Mouse (Mus musculus): ENCODE measurements around the gene Gtf2h2. TPM values are rescaled to one million over a fixed set of nuclear protein-coding genes. Genes with fewer than 3 reads are reported as not detected.
A peak's percentile ranks its signal among the peaks of the same experiment; 100 is the strongest.

Gene Gtf2h2
- polyA plus RNA-seq (2015; fragmentation: Nextera tagmentation; extraction: Ambion mirVana) = 13.4 and 14.7 TPM in 2 replicates

DNA sequence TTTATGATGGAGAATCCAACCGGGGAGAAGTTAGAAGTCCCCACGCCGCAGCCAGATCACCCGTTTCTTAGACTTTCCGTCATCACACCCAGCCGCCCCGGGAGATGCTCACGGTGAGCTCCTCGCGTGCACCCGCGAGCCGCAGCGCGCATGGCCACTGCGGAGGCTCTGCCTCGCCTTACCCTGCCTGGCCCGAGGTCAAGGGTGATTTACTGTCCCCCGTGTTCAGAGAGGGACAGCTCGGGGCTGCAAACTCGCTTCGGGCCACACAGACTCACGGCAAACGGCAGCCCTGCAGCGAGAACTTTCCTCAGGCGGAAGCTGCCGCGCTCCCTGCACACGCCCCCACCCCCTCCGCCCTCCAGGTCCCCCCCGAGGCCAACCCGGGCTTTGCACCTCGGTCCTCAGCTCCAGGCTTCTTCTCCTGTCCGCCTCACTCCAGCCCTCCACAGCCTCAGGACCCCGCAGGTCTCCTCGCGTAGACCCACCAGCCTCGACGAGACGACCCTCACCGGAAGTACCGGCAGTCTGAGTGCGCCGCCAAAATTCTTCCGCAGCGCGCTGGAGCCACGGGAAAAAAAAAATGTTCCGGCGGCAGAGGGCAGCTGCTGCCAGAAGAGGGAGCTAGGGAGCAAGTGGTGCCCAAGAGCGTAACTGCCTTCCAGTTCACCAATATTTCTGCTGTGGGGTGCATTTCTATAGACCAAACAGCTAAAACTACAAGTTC is at the start of gene Gtf2h2:
Gene Gtf2h2 (minus strand): TSS at position 519 of the 727 bp plus-strand sequence.
- DNase-seq = peak; percentile 90
- under 1% methylated on average over 44 of the region's 51 CpGs for WGBS (ENCODE audit: insufficient replicate concordance)
- Histone ChIP-seq H3K27ac (ENCODE audit: low read depth) (peak within 1 kb of the TSS; percentile 83), H3K36me3 (replicated peaks; ENCODE audit: insufficient read depth, low read length) (peaks cover 10% of the 10 kb centered on the region), H3K4me3 (ENCODE audit: low read depth, low read length) (peak within 1 kb of the TSS; percentile 98), H3K4me1 (ENCODE audit: insufficient read depth) (peaks cover 20% of the 10 kb centered on the region), H3K9ac (replicated peaks) (peak within 1 kb of the TSS; percentile 93), H3K4me2 (ENCODE audit: low read depth, low read length) (peak within 1 kb of the TSS; percentile 82), H3K9me3 (ENCODE audit: low read length) (no peaks in the 10 kb centered on the region), H3K27me3 (ENCODE audit: insufficient read depth, low read length) (no peaks in the 10 kb centered on the region)
- ATAC-seq = peak; percentile 81
- TF ChIP-seq CTCF (IDR thresholded peaks at IDR 0.05; ENCODE audit: low read depth) = peak; percentile 99
- TF ChIP-seq EP300 (IDR thresholded peaks at IDR 0.05; ENCODE audit: low read depth) = 0 out of 2 replicates have a peak, but pooled peaks have one; percentile 37

- no peak for TF ChIP-seq EP300 (IDR thresholded peaks at IDR 0.05; ENCODE audit: low read depth)
- no peak for TF ChIP-seq CTCF (IDR thresholded peaks at IDR 0.05; ENCODE audit: low read depth)
- Histone ChIP-seq H3K27me3 (ENCODE audit: insufficient read depth, low read length) (no peaks in the 10 kb centered on the region), H3K9ac (replicated peaks) (no peak overlapping the region), H3K4me1 (ENCODE audit: insufficient read depth) (0 out of 2 replicates have a peak, but pooled peaks cover 2% of the 10 kb centered on the region), H3K27ac (ENCODE audit: low read depth) (no peak overlapping the region), H3K4me3 (ENCODE audit: low read depth, low read length) (no peak overlapping the region), H3K4me2 (ENCODE audit: low read depth, low read length) (no peak overlapping the region), H3K9me3 (ENCODE audit: low read length) (no peaks in the 10 kb centered on the region), H3K36me3 (replicated peaks; ENCODE audit: insufficient read depth, low read length) (peaks cover 4% of the 10 kb centered on the region; the same call in 1 of the 2 replicates)
- no peak for ATAC-seq
- WGBS (ENCODE audit: insufficient replicate concordance) = 75% methylated on average over 3 of the region's 3 CpGs
- no peak for DNase-seq
These were observed 43.8 kb upstream of the Gtf2h2 start for GRCm38 (mm10) chr13:100536149-100536548.

DNA sequence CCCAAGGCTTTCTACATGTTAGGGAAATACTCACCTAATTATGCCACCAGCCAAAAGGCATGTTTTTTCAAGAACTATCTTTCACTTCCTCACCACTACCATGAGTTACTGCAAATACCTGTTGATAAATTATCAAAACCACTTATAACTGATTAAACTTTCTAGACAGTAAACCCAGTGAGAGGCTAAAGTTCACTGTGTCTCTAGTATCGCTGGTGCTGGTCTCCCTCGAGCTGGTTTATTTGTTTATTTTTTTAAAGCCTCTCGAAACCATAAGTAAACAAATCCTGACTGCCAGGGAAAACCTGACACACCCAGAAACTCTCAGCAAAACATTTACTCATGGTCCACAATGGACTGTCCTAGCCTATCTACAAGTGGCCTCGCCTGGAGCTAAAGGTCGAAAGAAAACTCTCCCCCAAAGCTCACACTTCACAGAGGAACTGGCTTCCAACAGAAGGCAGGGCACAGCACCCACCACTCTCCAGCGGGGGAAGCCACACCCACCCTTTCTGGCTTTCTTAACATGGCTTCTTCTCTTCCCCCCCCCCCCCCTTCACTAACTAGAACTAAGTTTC is 40.5 kb upstream of the Gtf2h2 start:
- TF ChIP-seq EP300 (IDR thresholded peaks at IDR 0.05; ENCODE audit: low read depth) (0 out of 2 replicates have a peak, but pooled peaks have one; percentile 23), CTCF (IDR thresholded peaks at IDR 0.05; ENCODE audit: low read depth) (no peak)
- no peaks in the 10 kb centered on the region for H3K9me3 ChIP-seq (ENCODE audit: low read length)
- DNase-seq = peak; percentile 38
- H3K27ac ChIP-seq (ENCODE audit: low read depth) = peak overlapping the region; percentile 91
- no peak overlapping the region for H3K4me2 ChIP-seq (ENCODE audit: low read depth, low read length)
- WGBS (ENCODE audit: insufficient replicate concordance) = 28% methylated on average over 6 of the region's 6 CpGs
- H3K36me3 ChIP-seq (replicated peaks; ENCODE audit: insufficient read depth, low read length) = no peaks in the 10 kb centered on the region; the same call in 1 of the 2 replicates
- 0 out of 2 replicates have a peak, but pooled peaks cover 2% of the 10 kb centered on the region for H3K4me1 ChIP-seq (ENCODE audit: insufficient read depth)
- no peak overlapping the region for H3K9ac ChIP-seq (replicated peaks)
- H3K4me3 ChIP-seq (ENCODE audit: low read depth, low read length) = no peak overlapping the region
- ATAC-seq = peak; percentile 98
- H3K27me3 ChIP-seq (ENCODE audit: insufficient read depth, low read length) = no peaks in the 10 kb centered on the region

DNA sequence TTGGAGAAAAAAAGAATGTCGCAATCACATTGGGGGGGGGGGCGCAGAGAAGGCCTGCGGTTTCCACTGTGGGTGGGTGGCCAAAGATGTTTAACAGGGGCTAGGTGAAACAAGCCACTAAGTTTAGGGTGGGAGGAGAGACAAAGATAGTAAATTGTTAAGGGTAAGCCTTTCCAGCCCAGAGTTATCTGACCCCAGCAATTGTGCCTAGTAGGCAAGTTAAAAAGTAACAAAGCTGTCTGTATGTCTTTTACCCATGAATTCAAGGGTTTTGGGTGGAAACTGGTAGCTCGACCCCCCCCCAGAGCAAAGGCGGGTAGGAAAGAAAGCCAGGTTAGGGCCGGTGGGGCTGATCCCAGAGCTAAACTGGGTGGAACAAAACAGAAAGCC is 34.3 kb upstream of the Gtf2h2 start:
- peak overlapping the region; percentile 64 for H3K27ac ChIP-seq (ENCODE audit: low read depth)
- TF ChIP-seq EP300 (IDR thresholded peaks at IDR 0.05; ENCODE audit: low read depth) (no peak), CTCF (IDR thresholded peaks at IDR 0.05; ENCODE audit: low read depth) (no peak)
- H3K4me3 ChIP-seq (ENCODE audit: low read depth, low read length) = no peak overlapping the region
- WGBS (ENCODE audit: insufficient replicate concordance) = 44% methylated on average over 6 of the region's 6 CpGs
- no peaks in the 10 kb centered on the region for H3K27me3 ChIP-seq (ENCODE audit: insufficient read depth, low read length)
- no peaks in the 10 kb centered on the region for H3K9me3 ChIP-seq (ENCODE audit: low read length)
- peak overlapping the region; percentile 28; the same call in 1 of the 2 replicates for H3K4me2 ChIP-seq (ENCODE audit: low read depth, low read length)
- ATAC-seq (no peak), DNase-seq (no peak)
- H3K9ac ChIP-seq (replicated peaks) = no peak overlapping the region
- H3K4me1 ChIP-seq (ENCODE audit: insufficient read depth) = peaks cover 19% of the 10 kb centered on the region
- H3K36me3 ChIP-seq (replicated peaks; ENCODE audit: insufficient read depth, low read length) = no peaks in the 10 kb centered on the region; the same call in 1 of the 2 replicates

DNA sequence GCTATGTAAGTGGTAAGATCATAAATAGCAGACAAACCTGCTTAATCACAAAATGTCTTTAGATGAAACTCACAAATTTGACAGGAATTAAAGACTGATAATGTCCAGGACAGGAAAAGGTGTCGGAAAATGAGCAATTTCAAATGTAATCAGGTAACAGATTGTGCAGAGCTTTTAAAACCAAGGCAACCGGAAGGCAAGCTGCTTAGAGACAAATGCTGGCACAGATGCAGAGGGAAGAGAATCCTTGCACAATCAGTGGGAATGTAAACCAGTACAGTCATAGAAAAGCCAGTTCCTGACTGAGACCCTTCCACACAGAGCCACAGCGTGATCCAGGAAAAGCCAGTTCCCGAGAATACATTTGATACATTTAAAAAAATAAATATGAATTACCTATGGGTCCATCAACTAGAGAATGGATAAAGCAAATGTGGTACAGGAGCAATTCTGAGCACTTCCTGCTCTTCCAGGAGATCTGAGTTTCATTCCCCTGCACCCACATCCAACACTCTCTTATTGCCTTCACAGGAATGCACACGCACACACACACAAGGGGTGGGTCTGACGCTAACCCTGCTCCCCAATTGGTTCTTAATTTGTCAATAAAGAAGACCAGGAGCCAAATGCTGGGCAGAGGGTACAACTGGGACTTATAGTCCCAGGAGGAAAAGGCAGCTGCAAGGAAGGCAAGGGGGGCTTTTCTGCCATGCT is 33.7 kb upstream of the Gtf2h2 start:
- TF ChIP-seq EP300 (IDR thresholded peaks at IDR 0.05; ENCODE audit: low read depth) (no peak), CTCF (IDR thresholded peaks at IDR 0.05; ENCODE audit: low read depth) (no peak)
- Histone ChIP-seq H3K9ac (replicated peaks) (no peak overlapping the region), H3K4me2 (ENCODE audit: low read depth, low read length) (peak overlapping the region; percentile 28; the same call in 1 of the 2 replicates), H3K27me3 (ENCODE audit: insufficient read depth, low read length) (no peaks in the 10 kb centered on the region), H3K4me1 (ENCODE audit: insufficient read depth) (peaks cover 19% of the 10 kb centered on the region), H3K36me3 (replicated peaks; ENCODE audit: insufficient read depth, low read length) (no peaks in the 10 kb centered on the region; the same call in 1 of the 2 replicates), H3K27ac (ENCODE audit: low read depth) (peak overlapping the region; percentile 64), H3K9me3 (ENCODE audit: low read length) (no peaks in the 10 kb centered on the region), H3K4me3 (ENCODE audit: low read depth, low read length) (no peak overlapping the region)
- ATAC-seq (peak; percentile 40; the same call in 1 of the 2 replicates), DNase-seq (no peak)
- WGBS (ENCODE audit: insufficient replicate concordance) = 51% methylated on average over 6 of the region's 6 CpGs

DNA sequence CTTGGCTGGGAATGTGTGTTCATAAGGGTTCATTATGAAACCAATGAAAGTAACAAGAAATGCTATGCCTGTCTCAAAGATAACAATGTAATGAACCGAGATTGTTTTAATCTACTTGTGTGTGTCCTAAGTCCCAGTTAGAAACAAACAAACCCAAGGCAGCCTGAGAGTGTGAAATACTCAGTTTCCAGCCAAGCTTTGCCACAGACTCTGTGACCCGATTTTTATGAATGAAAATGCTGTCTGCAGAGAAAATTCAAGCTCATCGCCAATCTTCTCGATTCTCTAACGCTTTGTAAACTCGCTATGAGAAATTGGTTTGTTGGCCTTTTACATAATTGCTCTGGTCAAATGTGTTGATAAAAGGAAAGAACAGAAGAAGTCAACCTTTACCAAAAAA is 32.5 kb upstream of the Gtf2h2 start:
- 71% methylated on average over 6 of the region's 6 CpGs for WGBS (ENCODE audit: insufficient replicate concordance)
- Histone ChIP-seq H3K4me3 (ENCODE audit: low read depth, low read length) (no peak overlapping the region), H3K9ac (replicated peaks) (no peak overlapping the region), H3K4me1 (ENCODE audit: insufficient read depth) (peaks cover 19% of the 10 kb centered on the region), H3K27ac (ENCODE audit: low read depth) (no peak overlapping the region), H3K36me3 (replicated peaks; ENCODE audit: insufficient read depth, low read length) (no peaks in the 10 kb centered on the region; the same call in 1 of the 2 replicates), H3K9me3 (ENCODE audit: low read length) (no peaks in the 10 kb centered on the region), H3K4me2 (ENCODE audit: low read depth, low read length) (no peak overlapping the region), H3K27me3 (ENCODE audit: insufficient read depth, low read length) (no peaks in the 10 kb centered on the region)
- no peak for TF ChIP-seq EP300 (IDR thresholded peaks at IDR 0.05; ENCODE audit: low read depth)
- TF ChIP-seq CTCF (IDR thresholded peaks at IDR 0.05; ENCODE audit: low read depth) = no peak
- no peak for DNase-seq
- ATAC-seq = no peak
